ENCODE assay signal across 8 mouse cellular contexts in the genomic region with DNA sequence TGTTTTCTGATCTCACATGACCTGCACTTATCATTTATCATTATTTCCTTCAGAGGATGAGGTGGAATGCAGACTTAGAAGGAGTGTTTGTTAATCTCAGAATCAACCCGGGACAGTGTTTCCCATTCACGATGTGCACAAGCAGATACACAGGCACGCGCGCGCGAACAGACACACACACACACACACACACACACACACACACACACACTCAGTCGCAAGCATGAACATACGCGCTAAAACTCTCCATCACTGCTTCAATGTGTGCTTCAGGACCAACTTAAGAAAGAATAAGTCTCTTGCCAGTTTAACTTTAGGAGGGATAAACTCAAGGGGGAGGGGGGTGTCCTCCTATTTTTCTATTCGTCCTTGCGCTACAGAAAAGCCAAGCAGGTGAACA. TPM values are rescaled to one million over a fixed set of nuclear protein-coding genes. Genes with fewer than 3 reads are reported as not detected.
DNase-seq lines count a peak whose midpoint lies in the region; ATAC-seq and TF ChIP-seq lines count a peak whose summit lies in the region.

No protein-coding gene starts in this region.

- H3K9ac ChIP-seq in ES-Bruce4 (ENCODE audit: low read depth, poor library complexity, severe bottlenecking), result no peak overlapping the region; the same call in 1 of the 2 replicates
- H3K9ac ChIP-seq in limb, embryonic 13.5 days, result no peak overlapping the region

- peak; percentile 37; the same call in 1 of the 2 replicates for ATAC-seq in limb, embryonic 13.5 days (ENCODE audit: low FRiP score, low read depth)

- peak overlapping the region; percentile 66 for H3K4me2 ChIP-seq in limb, embryonic 13.5 days (replicated peaks)

- TF ChIP-seq POLR2A in ES-Bruce4 (IDR thresholded peaks at IDR 0.05; ENCODE audit: insufficient read depth, low read length), result no peak
- TF ChIP-seq POLR2A in embryonic fibroblast, embryonic 13.5 days (IDR thresholded peaks at IDR 0.05; ENCODE audit: low read depth, low read length), result no peak

- H3K27ac ChIP-seq in heart, embryonic 10.5 days, result no peak overlapping the region
- H3K27ac ChIP-seq in ES-Bruce4 (ENCODE audit: insufficient read depth, low read length), result no peak overlapping the region
- no peak overlapping the region for H3K27ac ChIP-seq in embryonic fibroblast, embryonic 13.5 days (ENCODE audit: insufficient read depth, low read length)
- H3K27ac ChIP-seq in limb, embryonic 13.5 days, result no peak overlapping the region

- no peak for DNase-seq in heart, embryonic 10.5 days (ENCODE audit: low spot score)
- no peak for DNase-seq in heart, adult 18-20 months
- DNase-seq in adrenal gland, adult 2 months, result no peak
- DNase-seq in urinary bladder, postnatal 10 days (ENCODE audit: low spot score), result no peak
- no peak for DNase-seq in gastrocnemius, postnatal 25 days

- no peaks in the 10 kb centered on the region for H3K4me1 ChIP-seq in heart, embryonic 10.5 days
- H3K4me1 ChIP-seq in ES-Bruce4 (ENCODE audit: control insufficient read depth, insufficient read depth, low read length), result no peaks in the 10 kb centered on the region
- H3K4me1 ChIP-seq in embryonic fibroblast, embryonic 13.5 days (ENCODE audit: control insufficient read depth, insufficient read depth, low read length), result no peaks in the 10 kb centered on the region
- no peaks in the 10 kb centered on the region for H3K4me1 ChIP-seq in limb, embryonic 13.5 days

- peak overlapping the region; percentile 48 for H3K4me3 ChIP-seq in heart, embryonic 10.5 days
- H3K4me3 ChIP-seq in ES-Bruce4 (ENCODE audit: low read depth, low read length), result 0 out of 2 replicates have a peak overlapping the region, but pooled peaks have one; percentile 30
- H3K4me3 ChIP-seq in embryonic fibroblast, embryonic 13.5 days (ENCODE audit: insufficient read depth, low read length), result peak overlapping the region; percentile 34; the same call in 1 of the 2 replicates
- peak overlapping the region; percentile 44 for H3K4me3 ChIP-seq in limb, embryonic 13.5 days

- no peak for TF ChIP-seq EP300 in ES-Bruce4 (IDR thresholded peaks at IDR 0.05; ENCODE audit: insufficient read depth, low read depth, low read length)

- no peak for TF ChIP-seq CTCF in ES-Bruce4 (IDR thresholded peaks at IDR 0.05; ENCODE audit: low read depth, low read length)
- TF ChIP-seq CTCF in embryonic fibroblast, embryonic 13.5 days (IDR thresholded peaks at IDR 0.05; ENCODE audit: borderline replicate concordance, insufficient read depth, low read length), result no peak

- no peaks in the 10 kb centered on the region for H3K36me3 ChIP-seq in heart, embryonic 10.5 days
- H3K36me3 ChIP-seq in ES-Bruce4 (ENCODE audit: control insufficient read depth, insufficient read depth, low read length, poor library complexity, severe bottlenecking), result no peaks in the 10 kb centered on the region
- H3K36me3 ChIP-seq in limb, embryonic 13.5 days, result no peaks in the 10 kb centered on the region

- WGBS in heart, embryonic 10.5 days, result 11% methylated on average over 12 of the region's 12 CpGs
- 23% methylated on average over 12 of the region's 12 CpGs for WGBS in limb, embryonic 13.5 days

- peaks cover 23% of the 10 kb centered on the region for H3K27me3 ChIP-seq in heart, embryonic 10.5 days (ENCODE audit: insufficient read depth, poor library complexity, severe bottlenecking)
- no peaks in the 10 kb centered on the region for H3K27me3 ChIP-seq in ES-Bruce4 (ENCODE audit: control insufficient read depth, insufficient read depth, low read length, poor library complexity, severe bottlenecking)
- peaks cover 19% of the 10 kb centered on the region for H3K27me3 ChIP-seq in limb, embryonic 13.5 days

- no peaks in the 10 kb centered on the region for H3K9me3 ChIP-seq in heart, embryonic 10.5 days
- H3K9me3 ChIP-seq in ES-Bruce4 (replicated peaks; ENCODE audit: control insufficient read depth, insufficient read depth, low read length, poor library complexity, severe bottlenecking), result no peaks in the 10 kb centered on the region
- no peaks in the 10 kb centered on the region for H3K9me3 ChIP-seq in limb, embryonic 13.5 days

RNA-seq across cellular contexts. Expression of a gene that starts 0.4 kb away (rescaled TPM):
- 0.05 and 0.09 TPM in 2 replicates for polyA plus RNA-seq in heart, embryonic 10.5 days (2016; fragmentation: Nextera tagmentation; extraction: Ambion mirVana)
- total RNA-seq in heart, adult 18-20 months (2021), result under 1 TPM; 0.05 to 0.15 TPM
- polyA plus RNA-seq in ES-Bruce4 (2011; ENCODE audit: insufficient read depth, insufficient read length, low read depth, missing spikeins), result 0.41 and 0.57 TPM in 2 replicates
- 0.16 TPM in 1 of 2 replicates, not detected in the other for polyA plus RNA-seq in embryonic fibroblast, embryonic 13.5 days (2011; ENCODE audit: insufficient read length, low read depth, missing spikeins)
- 3.9 and 4.1 TPM in 2 replicates for polyA plus RNA-seq in limb, embryonic 13.5 days (2015; fragmentation: Nextera tagmentation; extraction: Ambion mirVana)
- under 1 TPM; 0.28 to 0.43 TPM for total RNA-seq in adrenal gland, adult 2 months (2021)
- 0.01 TPM in 1 of 2 replicates, not detected in the other for polyA plus RNA-seq in adrenal gland, adult 2 months (2012; rRNA removed)
- total RNA-seq in gastrocnemius, postnatal 25 days (2021), result under 1 TPM in 1 of 2 experiments, not detected in 1; 0.08 TPM
